Mouse (Mus musculus) forebrain, embryonic 12.5 days (tissue): ENCODE measurements at regions not wholly inside any gene's neighbourhood (a gene's known extent, or its start where the extent isn't known, plus 50 kb on each side); places are given as distances from the start of the nearest gene placed in this dataset.
A peak's percentile ranks its signal among the peaks of the same experiment; 100 is the strongest.

Experiments
- ATAC-seq: fragments of 200-750 bp; cut with Nextera tagmentation; 2 replicates; pipeline ENCODE4 v1.8.0; 2017; ENCODE audit warnings: moderate TSS enrichment; ENCODE audit not compliant: low FRiP score
- H3K27ac ChIP-seq: fragments of 300-500 bp; sonication (generic); 2 replicates; pipeline ENCODE4 v1.5.1; 2016; ENCODE audit warnings: mild to moderate bottlenecking
- H3K27me3 ChIP-seq: fragments of 300-500 bp; sonication (generic); 2 replicates; pipeline ENCODE4 v1.6.1; 2016; ENCODE audit warnings: mild to moderate bottlenecking
- H3K36me3 ChIP-seq: fragments of 300-500 bp; sonication (generic); replicated peaks from 2 replicates; pipeline ENCODE4 v1.6.1; 2016; ENCODE audit warnings: mild to moderate bottlenecking
- H3K4me1 ChIP-seq: fragments of 300-500 bp; sonication (generic); 2 replicates; pipeline ENCODE4 v1.6.1; 2016
- H3K4me2 ChIP-seq: fragments of 300-500 bp; sonication (generic); 2 replicates; pipeline ENCODE4 v1.6.1; 2016; ENCODE audit warnings: mild to moderate bottlenecking, moderate library complexity
- H3K4me3 ChIP-seq: fragments of 300-500 bp; sonication (generic); replicated peaks from 2 replicates; pipeline ENCODE4 v1.5.1; 2016; ENCODE audit warnings: mild to moderate bottlenecking
- H3K9ac ChIP-seq: fragments of 300-500 bp; sonication (generic); 2 replicates; pipeline ENCODE4 v1.6.1; 2016; ENCODE audit warnings: mild to moderate bottlenecking
- H3K9me3 ChIP-seq: fragments of 300-500 bp; sonication (generic); 2 replicates; pipeline ENCODE4 v1.6.1; 2016
- WGBS: fragments of 180-500 bp; shearing (Covaris S2); methylation state at CpG from one replicate; pipeline ENCODE4 v1.1.7; 2016; 5-methylcytosine and 5-hydroxymethylcytosine counted together

DNA sequence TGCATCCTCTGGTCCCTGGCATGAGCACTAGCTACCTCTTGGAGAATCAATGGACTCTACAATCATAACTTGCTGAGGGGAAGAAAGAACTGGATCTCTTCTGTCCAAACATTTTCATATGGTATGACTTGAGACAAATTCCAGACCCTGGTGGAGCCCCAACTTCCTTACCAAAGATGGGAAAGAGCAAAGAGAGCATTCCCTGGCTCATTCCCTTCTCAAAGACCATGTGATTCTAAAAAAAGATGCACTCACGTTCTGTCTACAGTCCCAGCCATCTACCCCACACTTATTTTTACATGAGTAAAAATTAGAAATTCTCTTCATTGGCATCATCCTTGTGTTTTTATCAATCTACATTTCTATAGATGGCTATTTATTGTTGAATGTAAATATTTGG is 304.3 kb upstream of the Intu start:
- WGBS: 86% methylated on average over 1 of the region's 1 CpGs
- no peak overlapping the region for H3K9ac ChIP-seq
- H3K4me1 ChIP-seq: no peaks in the 10 kb centered on the region
- H3K27me3 ChIP-seq: no peaks in the 10 kb centered on the region
- ATAC-seq: no peak
- no peak overlapping the region for H3K4me2 ChIP-seq
- no peak overlapping the region for H3K4me3 ChIP-seq
- H3K27ac ChIP-seq: no peak overlapping the region
- no peaks in the 10 kb centered on the region for H3K9me3 ChIP-seq
- H3K36me3 ChIP-seq: no peaks in the 10 kb centered on the region

DNA sequence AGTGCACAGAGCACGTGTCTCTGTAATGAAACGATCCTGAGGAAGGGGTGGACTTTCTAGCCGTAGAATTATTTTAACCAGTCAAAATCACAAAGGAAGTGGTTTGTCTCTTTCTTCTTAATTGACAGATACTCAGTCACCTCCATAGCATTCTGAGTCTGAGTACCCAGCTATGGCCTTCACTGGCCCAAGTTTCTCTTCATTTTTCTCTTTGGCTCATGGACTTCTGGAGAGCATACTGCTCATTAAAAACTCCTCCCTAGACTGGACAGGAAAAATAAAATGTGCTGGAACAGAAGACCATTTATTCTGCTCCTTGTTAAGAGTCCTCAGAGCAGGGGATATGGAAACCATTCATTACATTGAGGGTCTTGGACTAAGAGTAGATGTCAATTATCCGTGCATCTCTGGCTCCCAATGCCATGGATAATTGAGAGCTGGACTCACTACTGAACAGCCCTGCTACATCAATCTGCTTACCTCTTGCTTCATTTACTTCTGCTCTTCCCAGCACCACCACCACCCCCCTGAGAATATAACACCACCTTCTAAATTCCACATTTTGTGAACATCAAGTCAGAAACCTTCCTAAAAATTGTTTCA is 287.5 kb upstream of the Intu start:
- WGBS: 50% methylated on average over 4 of the region's 4 CpGs
- Histone ChIP-seq H3K4me1 (no peaks in the 10 kb centered on the region), H3K4me2 (no peak overlapping the region), H3K4me3 (no peak overlapping the region), H3K27me3 (no peaks in the 10 kb centered on the region), H3K9ac (no peak overlapping the region), H3K9me3 (no peaks in the 10 kb centered on the region), H3K27ac (0 out of 2 replicates have a peak overlapping the region, but pooled peaks have one; percentile 31), H3K36me3 (no peaks in the 10 kb centered on the region)
- ATAC-seq: peak; percentile 51; the same call in 1 of the 2 replicates

DNA sequence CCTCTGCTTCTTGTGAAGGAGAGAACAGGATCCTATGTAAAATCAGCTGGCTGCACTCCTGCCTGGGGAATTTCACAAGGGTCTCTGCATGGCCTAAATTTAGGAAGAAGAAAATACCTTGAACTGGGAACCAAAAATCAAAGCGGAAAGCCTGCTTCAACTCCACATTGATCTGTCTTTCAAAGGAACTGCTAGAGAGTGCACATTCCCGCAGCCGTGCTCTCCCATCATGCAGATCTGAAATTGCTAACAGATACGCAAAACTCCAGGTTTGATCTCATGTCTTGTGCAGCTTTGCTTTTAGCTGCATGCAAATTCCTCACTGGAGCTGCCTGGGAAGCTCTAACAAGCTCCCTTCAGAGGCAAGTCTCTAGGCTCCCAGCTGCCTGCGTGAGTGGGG is 276.7 kb upstream of the Intu start:
- Histone ChIP-seq H3K27me3 (no peaks in the 10 kb centered on the region), H3K27ac (no peak overlapping the region), H3K9me3 (no peaks in the 10 kb centered on the region), H3K4me1 (no peaks in the 10 kb centered on the region), H3K4me3 (no peak overlapping the region), H3K4me2 (no peak overlapping the region), H3K9ac (no peak overlapping the region), H3K36me3 (no peaks in the 10 kb centered on the region)
- ATAC-seq: no peak
- 68% methylated on average over 5 of the region's 5 CpGs for WGBS

DNA sequence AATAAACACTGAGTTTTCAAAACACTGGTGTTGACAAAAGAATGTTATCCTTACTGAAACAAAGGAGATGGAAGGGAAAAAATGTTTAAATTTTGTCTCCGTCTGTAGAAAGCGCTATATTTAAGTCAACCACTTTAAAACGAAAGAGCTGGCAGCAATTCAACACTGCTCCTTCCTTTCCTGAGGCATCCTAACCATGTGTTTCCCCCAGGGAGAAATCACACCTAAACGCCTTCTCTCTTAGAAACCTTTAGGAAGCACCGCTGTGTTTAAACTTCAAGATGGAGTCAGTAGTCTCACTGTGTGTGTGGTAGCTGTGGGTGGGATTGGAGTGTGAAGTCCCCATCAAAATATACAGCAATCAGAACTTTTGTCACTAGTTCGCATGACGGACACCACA is 268.6 kb upstream of the Intu start:
- H3K4me1 ChIP-seq: no peaks in the 10 kb centered on the region
- H3K4me2 ChIP-seq: no peak overlapping the region
- H3K27ac ChIP-seq: no peak overlapping the region
- ATAC-seq: no peak
- no peaks in the 10 kb centered on the region for H3K9me3 ChIP-seq
- H3K36me3 ChIP-seq: no peaks in the 10 kb centered on the region
- no peaks in the 10 kb centered on the region for H3K27me3 ChIP-seq
- WGBS: 88% methylated on average over 7 of the region's 7 CpGs
- H3K4me3 ChIP-seq: no peak overlapping the region
- H3K9ac ChIP-seq: no peak overlapping the region

DNA sequence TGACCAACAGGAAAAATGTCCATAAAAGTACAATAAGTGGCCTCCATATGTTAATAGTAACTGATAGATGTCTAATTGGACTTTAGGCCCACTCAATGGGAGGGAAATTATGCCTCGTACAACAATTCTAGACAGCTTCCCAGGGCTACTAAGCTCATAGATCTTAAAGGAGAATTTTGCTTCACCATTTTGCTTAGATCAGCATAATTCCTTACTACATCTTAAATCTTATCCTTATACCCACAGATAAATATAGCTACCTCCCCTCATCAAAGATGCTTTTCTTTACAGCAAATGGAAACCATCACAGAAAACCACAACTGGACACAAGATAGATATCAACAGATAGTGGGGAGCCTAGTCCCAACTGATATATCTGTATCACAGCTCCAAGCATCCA is 263.6 kb upstream of the Intu start:
- no peaks in the 10 kb centered on the region for H3K27me3 ChIP-seq
- no peaks in the 10 kb centered on the region for H3K4me1 ChIP-seq
- no peaks in the 10 kb centered on the region for H3K9me3 ChIP-seq
- H3K36me3 ChIP-seq: no peaks in the 10 kb centered on the region
- 87% methylated on average over 1 of the region's 1 CpGs for WGBS
- H3K4me2 ChIP-seq: no peak overlapping the region
- ATAC-seq: no peak
- H3K4me3 ChIP-seq: no peak overlapping the region
- no peak overlapping the region for H3K27ac ChIP-seq
- no peak overlapping the region for H3K9ac ChIP-seq

GRCm38 (mm10) chr3:40282926-40283325 is 248.2 kb upstream of the Intu start:
- ATAC-seq: no peak
- H3K9ac ChIP-seq: no peak overlapping the region
- no peak overlapping the region for H3K27ac ChIP-seq
- no peaks in the 10 kb centered on the region for H3K27me3 ChIP-seq
- no peaks in the 10 kb centered on the region for H3K4me1 ChIP-seq
- no peak overlapping the region for H3K4me3 ChIP-seq
- WGBS: 86% methylated on average over 1 of the region's 1 CpGs
- H3K9me3 ChIP-seq: no peaks in the 10 kb centered on the region
- no peaks in the 10 kb centered on the region for H3K36me3 ChIP-seq
- H3K4me2 ChIP-seq: no peak overlapping the region

DNA sequence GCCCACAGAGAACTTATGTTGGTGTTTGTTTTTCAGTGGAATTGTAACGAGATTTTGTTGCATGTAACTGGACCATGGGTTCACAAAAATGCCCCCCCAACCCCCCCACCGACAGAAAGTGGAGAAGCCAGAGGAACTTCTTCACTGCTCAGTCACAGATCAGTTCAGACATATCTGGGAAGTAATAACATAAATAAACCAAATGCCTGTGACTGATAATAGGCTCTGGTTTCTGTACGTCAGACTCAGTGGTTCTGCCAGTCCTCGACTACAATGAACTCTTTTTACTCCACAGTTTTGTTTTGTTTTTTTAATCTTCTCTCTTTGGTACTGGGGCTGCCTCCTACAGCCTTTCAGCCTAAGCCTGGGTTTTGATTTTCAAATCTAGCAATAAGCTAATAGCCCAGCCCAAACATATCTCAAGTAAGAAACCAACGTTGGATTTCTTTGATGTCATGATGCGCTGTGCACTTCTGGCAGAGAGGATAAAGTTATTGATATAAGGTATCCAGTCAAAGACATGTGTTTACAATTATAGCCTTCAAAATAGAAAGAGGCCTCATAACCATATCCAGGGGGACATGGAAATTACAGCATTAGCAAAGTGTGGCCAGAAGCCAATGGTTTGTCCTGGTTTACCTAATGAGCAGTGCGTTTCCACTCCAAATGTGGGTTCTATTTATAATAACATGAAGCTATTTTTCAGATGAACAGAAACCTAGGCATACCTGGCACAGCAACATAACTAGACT is 244.0 kb upstream of the Intu start:
- Histone ChIP-seq H3K9ac (no peak overlapping the region), H3K4me3 (no peak overlapping the region), H3K27me3 (no peaks in the 10 kb centered on the region), H3K36me3 (no peaks in the 10 kb centered on the region), H3K27ac (no peak overlapping the region), H3K4me1 (no peaks in the 10 kb centered on the region), H3K9me3 (no peaks in the 10 kb centered on the region), H3K4me2 (no peak overlapping the region)
- no peak for ATAC-seq
- 76% methylated on average over 7 of the region's 7 CpGs for WGBS

- no peak for ATAC-seq
- H3K4me1 ChIP-seq: no peaks in the 10 kb centered on the region
- H3K4me3 ChIP-seq: no peak overlapping the region
- H3K4me2 ChIP-seq: no peak overlapping the region
- no peaks in the 10 kb centered on the region for H3K36me3 ChIP-seq
- H3K27me3 ChIP-seq: no peaks in the 10 kb centered on the region
- H3K9ac ChIP-seq: no peak overlapping the region
- no peaks in the 10 kb centered on the region for H3K9me3 ChIP-seq
- H3K27ac ChIP-seq: no peak overlapping the region
Observed at GRCm38 (mm10) chr3:40297120-40297519, 234.0 kb upstream of the Intu start.

GRCm38 (mm10) chr3:40320319-40320718 is 210.8 kb upstream of the Intu start:
- Histone ChIP-seq H3K4me3 (no peak overlapping the region), H3K27ac (no peak overlapping the region), H3K4me1 (no peaks in the 10 kb centered on the region), H3K9ac (no peak overlapping the region), H3K36me3 (no peaks in the 10 kb centered on the region), H3K4me2 (no peak overlapping the region), H3K9me3 (no peaks in the 10 kb centered on the region), H3K27me3 (no peaks in the 10 kb centered on the region)
- no peak for ATAC-seq
- 63% methylated on average over 5 of the region's 5 CpGs for WGBS

GRCm38 (mm10) chr3:40325872-40326803 is 204.9 kb upstream of the Intu start:
- no peaks in the 10 kb centered on the region for H3K9me3 ChIP-seq
- no peaks in the 10 kb centered on the region for H3K36me3 ChIP-seq
- H3K4me2 ChIP-seq: no peak overlapping the region
- H3K27me3 ChIP-seq: no peaks in the 10 kb centered on the region
- H3K4me3 ChIP-seq: no peak overlapping the region
- no peaks in the 10 kb centered on the region for H3K4me1 ChIP-seq
- H3K9ac ChIP-seq: no peak overlapping the region
- H3K27ac ChIP-seq: no peak overlapping the region
- no peak for ATAC-seq
- 80% methylated on average over 22 of the region's 22 CpGs for WGBS

GRCm38 (mm10) chr3:40339492-40340030 is 191.5 kb upstream of the Intu start:
- WGBS: 94% methylated on average over 5 of the region's 5 CpGs
- no peak overlapping the region for H3K27ac ChIP-seq
- no peak for ATAC-seq

DNA sequence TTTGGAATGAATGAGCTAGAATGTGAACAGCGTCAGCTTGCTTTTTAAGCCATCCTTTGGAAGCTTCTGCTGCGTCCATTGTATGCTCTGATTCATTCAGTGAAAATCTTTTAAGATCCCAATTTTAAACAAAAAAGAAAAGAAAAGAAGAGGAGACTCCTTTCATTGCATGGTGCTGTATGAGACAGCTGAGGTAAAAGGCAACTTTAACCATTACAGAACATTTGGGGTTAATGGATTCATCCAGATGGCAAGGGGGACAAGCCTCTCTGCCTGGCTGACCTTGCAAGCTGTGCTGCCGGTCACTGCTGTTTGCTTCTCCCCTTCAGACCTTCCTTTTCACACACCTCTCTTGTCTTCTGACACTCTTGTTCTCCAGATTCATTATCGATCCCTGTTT is 176.0 kb upstream of the Intu start:
- Histone ChIP-seq H3K9ac (no peak overlapping the region), H3K4me1 (peaks cover 4% of the 10 kb centered on the region; the same call in 1 of the 2 replicates), H3K27ac (no peak overlapping the region), H3K4me2 (no peak overlapping the region), H3K9me3 (no peaks in the 10 kb centered on the region), H3K36me3 (no peaks in the 10 kb centered on the region), H3K4me3 (no peak overlapping the region), H3K27me3 (no peaks in the 10 kb centered on the region)
- ATAC-seq: peak; percentile 65; the same call in 1 of the 2 replicates
- 37% methylated on average over 4 of the region's 4 CpGs for WGBS

More at GRCm38 (mm10) chr3:40339492-40340030, 191.5 kb upstream of the Intu start:
- no peak overlapping the region for H3K4me2 ChIP-seq
- H3K27me3 ChIP-seq: no peaks in the 10 kb centered on the region
- H3K9me3 ChIP-seq: no peaks in the 10 kb centered on the region
- no peak overlapping the region for H3K9ac ChIP-seq
- H3K4me1 ChIP-seq: no peaks in the 10 kb centered on the region
- no peaks in the 10 kb centered on the region for H3K36me3 ChIP-seq
- H3K4me3 ChIP-seq: no peak overlapping the region
